Mouse (Mus musculus): ENCODE data around the gene Supt3.

DNA sequence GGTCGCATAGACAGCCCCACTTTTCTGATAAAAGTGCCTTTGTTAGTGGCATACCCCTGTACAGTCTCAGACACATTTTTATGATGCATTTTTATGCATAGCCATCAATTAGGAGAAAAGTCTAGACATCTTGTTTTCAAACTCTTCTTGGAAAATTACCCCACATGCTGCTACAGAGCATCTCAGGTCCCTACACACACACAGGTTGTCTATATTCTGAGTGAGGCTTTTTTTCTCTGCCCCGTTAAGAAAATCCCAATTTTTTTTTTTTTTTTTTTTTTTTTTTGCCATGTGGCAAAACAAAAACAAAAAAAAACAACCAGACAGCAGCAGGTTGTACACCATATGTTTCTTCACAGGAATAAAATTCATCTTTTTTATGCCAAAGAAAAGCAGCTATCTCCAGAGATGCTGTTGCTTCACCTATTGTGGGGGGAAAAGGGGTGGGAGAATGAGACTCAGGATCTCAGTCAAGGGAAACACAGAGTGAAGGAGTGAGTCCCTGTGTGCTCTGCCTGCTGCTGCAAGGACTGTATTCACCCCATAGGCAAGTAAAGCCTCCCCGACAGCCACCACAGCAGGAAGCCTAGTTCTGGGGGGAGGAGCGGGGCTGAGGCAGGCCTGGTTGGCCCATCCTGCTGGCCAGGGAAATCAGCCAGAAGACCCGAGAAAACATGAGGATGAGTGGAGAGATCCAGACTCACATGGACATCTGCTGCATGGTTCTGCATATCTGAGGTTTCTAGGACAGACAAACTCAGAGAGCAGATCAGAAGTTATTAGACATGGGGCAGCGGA is 281.8 kb downstream of the Supt3 start:
- no peak for TF ChIP-seq CTCF (IDR thresholded peaks at IDR 0.05; ENCODE audit: insufficient read depth, low read depth, low read length)
- no peak for TF ChIP-seq POLR2A (IDR thresholded peaks at IDR 0.05; ENCODE audit: insufficient read depth, low read depth, low read length)
